Mouse (Mus musculus) E14TG2a.4 (cell line): ENCODE measurements around the gene Ptov1.

Experiments
- CTCF ChIP-seq: conservative IDR thresholded peaks from 2 replicates; pipeline ENCODE4 v1.5.1; 2014; ENCODE audit warnings: low read length
- NANOG ChIP-seq: IDR thresholded peaks from 2 replicates; pipeline ENCODE4 v1.6.1; 2014; ENCODE audit warnings: borderline replicate concordance, low read length, mixed read lengths

- TF ChIP-seq CTCF (no peak), NANOG (no peak)
Observed at GRCm38 (mm10) chr7:44867802-44868201, 1.8 kb downstream of the Ptov1 start.
